Mouse (Mus musculus): ENCODE measurements around the gene Nr1h5.

GRCm38 (mm10) chr3:102980349-102980736, 16.4 kb upstream of the Nr1h5 start:
- no peak for TF ChIP-seq POLR2A (IDR thresholded peaks at IDR 0.05; ENCODE audit: low read depth, low read length)
- no peak for TF ChIP-seq CTCF (conservative IDR thresholded peaks at IDR 0.05; ENCODE audit: insufficient read depth, insufficient read length, low read depth, low read length)

Data from kidney, adult 2 months (tissue).